Mouse (Mus musculus): ENCODE results near the gene Tbl1x.

The Tbl1x gene

GRCm38 (mm10) chrX:77545362-77546078 is 34.7 kb downstream of the Tbl1x start:
- DNase-seq, result no peak

GRCm38 (mm10) chrX:77546448-77546847 is 35.6 kb downstream of the Tbl1x start:
- DNase-seq, result peak; percentile 34

GRCm38 (mm10) chrX:77548951-77549350 is 38.1 kb downstream of the Tbl1x start:
- peak; percentile 43 for DNase-seq

- DNase-seq, result no peak
These were observed 39.6 kb downstream of the Tbl1x start for GRCm38 (mm10) chrX:77550388-77550787.

- DNase-seq, result no peak
These were observed 40.5 kb downstream of the Tbl1x start for GRCm38 (mm10) chrX:77551306-77551705.

- no peak for DNase-seq
These were observed 41.3 kb downstream of the Tbl1x start for GRCm38 (mm10) chrX:77552088-77552487.

- no peak for DNase-seq
These were observed 45.2 kb downstream of the Tbl1x start for GRCm38 (mm10) chrX:77555985-77556384.

- DNase-seq, result peak; percentile 68
These were observed 48.5 kb downstream of the Tbl1x start for GRCm38 (mm10) chrX:77559199-77559881.

- no peak for DNase-seq
These were observed 52.8 kb downstream of the Tbl1x start for GRCm38 (mm10) chrX:77563616-77564015.

GRCm38 (mm10) chrX:77566739-77567138 is 55.9 kb downstream of the Tbl1x start:
- no peak for DNase-seq

GRCm38 (mm10) chrX:77568013-77568412 is 57.2 kb downstream of the Tbl1x start:
- DNase-seq, result no peak

- DNase-seq, result no peak
These were observed 62.9 kb downstream of the Tbl1x start for GRCm38 (mm10) chrX:77573743-77574142.

- DNase-seq, result no peak
These were observed 66.3 kb downstream of the Tbl1x start for GRCm38 (mm10) chrX:77577108-77577507.

- DNase-seq, result no peak
These were observed 67.4 kb downstream of the Tbl1x start for GRCm38 (mm10) chrX:77578172-77578571.

GRCm38 (mm10) chrX:77579964-77580363 is 69.2 kb downstream of the Tbl1x start:
- DNase-seq, result peak; percentile 54

- DNase-seq, result no peak
These were observed 75.2 kb downstream of the Tbl1x start for GRCm38 (mm10) chrX:77585974-77586373.

GRCm38 (mm10) chrX:77594670-77595224 is 83.9 kb downstream of the Tbl1x start:
- DNase-seq, result no peak

GRCm38 (mm10) chrX:77597674-77598073 is 86.9 kb downstream of the Tbl1x start:
- no peak for DNase-seq

GRCm38 (mm10) chrX:77598736-77599135 is 87.9 kb downstream of the Tbl1x start:
- DNase-seq, result no peak

- DNase-seq, result no peak
These were observed 92.9 kb downstream of the Tbl1x start for GRCm38 (mm10) chrX:77603496-77604258.

- no peak for DNase-seq
These were observed 96.7 kb downstream of the Tbl1x start for GRCm38 (mm10) chrX:77607488-77607887.

- peak; percentile 12 for DNase-seq
These were observed 98.3 kb downstream of the Tbl1x start for GRCm38 (mm10) chrX:77608947-77609703.

GRCm38 (mm10) chrX:77611938-77612337 is 101.1 kb downstream of the Tbl1x start:
- DNase-seq, result no peak
